Mouse (Mus musculus) lung, adult 2 months (tissue): ENCODE measurements around the gene Mid1.

Experiments
- CTCF ChIP-seq: fragments of 200-500 bp; IDR thresholded peaks from 2 replicates; pipeline ENCODE4 v1.5.1; 2011; ENCODE audit warnings: mild to moderate bottlenecking, low read length, control low read depth; ENCODE audit not compliant: insufficient read depth
- POLR2A ChIP-seq: fragments of 200-500 bp; IDR thresholded peaks from 2 replicates; pipeline ENCODE4 v1.6.1; 2011; ENCODE audit warnings: low read depth, mild to moderate bottlenecking, control low read depth, low read length, borderline replicate concordance; ENCODE audit errors: extremely low read depth

DNA sequence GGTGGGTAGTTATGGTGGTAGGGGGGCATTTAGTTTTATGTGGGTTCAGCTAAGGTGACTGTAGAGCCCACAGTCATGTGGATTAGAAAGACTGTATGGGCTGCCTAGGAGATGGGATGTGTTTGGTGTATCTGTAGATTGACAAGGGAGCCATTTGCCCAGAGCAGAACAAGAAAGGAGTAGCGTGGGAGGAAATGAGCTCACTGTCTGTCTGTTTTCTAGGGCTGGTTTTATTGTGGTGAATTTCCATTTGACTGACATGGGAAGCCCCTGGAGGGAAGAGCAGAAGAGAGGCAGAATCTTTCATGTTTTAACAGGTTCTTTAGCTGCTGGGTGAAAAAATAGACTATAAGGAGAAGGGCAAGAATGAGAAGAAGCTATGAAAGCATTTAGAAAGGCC, 238.4 kb downstream of the Mid1 start:
- no peak for TF ChIP-seq POLR2A
- TF ChIP-seq CTCF: no peak
